Mouse (Mus musculus) liver, embryonic 14.5 days (tissue): ENCODE results near the gene Nedd9. TPM values are rescaled to one million over a fixed set of nuclear protein-coding genes. Genes with fewer than 3 reads are reported as not detected.

Source experiments
- ATAC-seq: fragments of 200-750 bp; cut with Nextera tagmentation; 2 replicates; pipeline ENCODE4 v1.8.0; 2017; ENCODE audit warnings: moderate number of reproducible peaks, mild to moderate bottlenecking, moderate library complexity; ENCODE audit not compliant: insufficient read depth
- DNase-seq, 3 experiments: peaks; one replicate each; pipeline ENCODE4 v3.0.0-alpha.2; 2012 to 2013; ENCODE audit warnings: low read depth in 3 of 3, low spot score in 3 of 3
- H3K27ac ChIP-seq: fragments of 300-500 bp; sonication (generic); 2 replicates; pipeline ENCODE4 v1.5.1; 2014; ENCODE audit warnings: moderate library complexity, mild to moderate bottlenecking, control low read depth, inconsistent platforms
- H3K27me3 ChIP-seq: fragments of 300-500 bp; sonication (generic); 2 replicates; pipeline ENCODE4 v1.6.1; 2014; ENCODE audit warnings: mild to moderate bottlenecking, low read length, moderate library complexity; ENCODE audit not compliant: control insufficient read depth, insufficient read depth
- H3K36me3 ChIP-seq: fragments of 300-500 bp; sonication (generic); replicated peaks from 2 replicates; pipeline ENCODE4 v1.6.1; 2014; ENCODE audit warnings: low read depth; ENCODE audit not compliant: control insufficient read depth, insufficient read depth
- H3K4me1 ChIP-seq, 2 experiments: fragments of 200-500 bp in 1 of 2; fragments of 300-500 bp in 1 of 2; sonication (generic) in 1 of 2; replicated peaks; 2 replicates each; pipeline ENCODE4 v1.6.1; 2012 to 2014; ENCODE audit warnings: antibody characterized with exemption in 1 of 2, inconsistent platforms in 1 of 2, low read length in 1 of 2; ENCODE audit not compliant: control insufficient read depth in 2 of 2, insufficient read depth in 2 of 2
- H3K4me2 ChIP-seq: fragments of 300-500 bp; sonication (generic); 2 replicates; pipeline ENCODE4 v1.6.1; 2014; ENCODE audit warnings: low read depth, mild to moderate bottlenecking, control low read depth, moderate library complexity
- H3K4me3 ChIP-seq, 2 experiments: fragments of 200-500 bp in 1 of 2; fragments of 300-500 bp in 1 of 2; sonication (generic) in 1 of 2; 2 replicates each; pipeline ENCODE4 v1.5.1; 2012 to 2014; ENCODE audit warnings: low read depth in 2 of 2, low read length in 2 of 2, mild to moderate bottlenecking in 2 of 2, control low read depth in 1 of 2, inconsistent platforms in 1 of 2, moderate library complexity in 1 of 2; ENCODE audit not compliant: insufficient read depth in 1 of 2
- H3K9ac ChIP-seq: fragments of 300-500 bp; sonication (generic); replicated peaks from 2 replicates; pipeline ENCODE4 v1.6.1; 2014; ENCODE audit warnings: mild to moderate bottlenecking, control low read depth, moderate library complexity
- H3K9me3 ChIP-seq: fragments of 300-500 bp; sonication (generic); 2 replicates; pipeline ENCODE4 v1.6.1; 2016; ENCODE audit warnings: low read length, mixed read lengths; ENCODE audit not compliant: control insufficient read depth
- CTCF ChIP-seq: IDR thresholded peaks from 2 replicates; pipeline ENCODE4 v1.5.1; 2016; ENCODE audit warnings: antibody characterized with exemption, low read depth, control low read depth
- EP300 ChIP-seq: IDR thresholded peaks from 2 replicates; pipeline ENCODE4 v1.6.1; 2016; ENCODE audit warnings: antibody characterized with exemption, low read depth
- WGBS: fragments of 180-500 bp; shearing (Covaris S2); extraction: QIAGEN DNeasy Blood & Tissue Kit; methylation state at CpG from one replicate; pipeline ENCODE4 v1.1.7; 2014; ENCODE audit not compliant: insufficient replicate concordance; 5-methylcytosine and 5-hydroxymethylcytosine counted together
- polyA plus RNA-seq, 2 experiments: library from polyadenylated mRNA; depleted of rRNA in 1 of 2; stranded (reverse) in 1 of 2; unstranded in 1 of 2; fragments of >200 nt; fragmentation: Nextera tagmentation in 1 of 2; extraction: Ambion mirVana in 1 of 2; gene quantifications; 2 replicates each; pipeline versions ENCODE4 v1.2.1 to v1.2.3; 2012 to 2014

Gene Nedd9
- polyA plus RNA-seq, 2 experiments, result 1.2 to 2.7 TPM

DNA sequence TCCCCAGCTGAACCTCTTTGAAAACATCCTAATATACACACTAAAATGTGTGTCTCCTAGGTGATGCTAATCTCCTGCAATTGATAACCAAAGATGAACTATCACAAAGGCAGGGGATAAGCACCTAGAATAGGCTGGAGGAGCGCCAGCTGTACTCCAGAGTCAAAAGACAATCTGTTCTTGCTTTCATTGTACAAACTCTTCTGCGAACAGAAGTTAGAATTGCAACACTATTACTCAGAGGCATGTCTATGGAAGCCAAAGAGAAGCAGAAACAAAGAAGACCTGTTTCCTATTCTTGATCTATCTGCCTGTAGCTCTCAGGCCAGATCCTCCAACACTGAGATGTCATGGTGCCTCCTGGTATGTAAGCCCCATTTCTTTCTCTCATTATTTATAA lies 38.0 kb downstream of the Nedd9 start:
- no peaks in the 10 kb centered on the region for H3K27me3 ChIP-seq
- no peak overlapping the region for H3K4me2 ChIP-seq
- DNase-seq, result no peak

DNA sequence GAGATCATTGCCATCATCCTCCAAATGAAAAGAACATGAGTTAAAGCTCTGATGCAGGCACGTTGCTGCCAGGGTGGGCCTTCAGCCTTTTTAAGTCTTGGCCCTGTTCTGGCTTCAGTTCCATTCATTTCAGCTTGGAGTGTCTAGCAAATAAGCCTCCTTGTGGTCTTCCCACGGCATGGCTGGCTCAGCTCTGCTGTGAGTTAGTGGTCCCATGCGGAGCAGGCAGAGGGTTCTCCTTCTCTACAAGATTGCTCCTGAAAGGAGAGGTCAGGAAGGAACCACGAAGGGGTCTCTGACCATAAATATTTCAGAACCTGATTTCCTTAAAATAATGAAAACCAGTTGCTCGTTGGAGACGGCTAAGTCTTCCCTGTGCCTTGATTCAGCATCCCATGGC lies 40.0 kb downstream of the Nedd9 start:
- Histone ChIP-seq H3K4me1 (no peaks in the 10 kb centered on the region), H3K9me3 (no peaks in the 10 kb centered on the region), H3K27me3 (no peaks in the 10 kb centered on the region), H3K9ac (no peak overlapping the region), H3K36me3 (no peaks in the 10 kb centered on the region), H3K4me3 (no peak overlapping the region), H3K27ac (no peak overlapping the region), H3K4me2 (no peak overlapping the region)
- no peak for TF ChIP-seq CTCF
- no peak for TF ChIP-seq EP300
- ATAC-seq (no peak), DNase-seq (no peak)
- WGBS, result 55% methylated on average over 6 of the region's 6 CpGs

More for the DNA sequence above, 38.0 kb downstream of the Nedd9 start:
- 55% methylated on average over 2 of the region's 2 CpGs for WGBS
- Histone ChIP-seq H3K27ac (no peak overlapping the region), H3K9me3 (no peaks in the 10 kb centered on the region), H3K4me1 (no peaks in the 10 kb centered on the region), H3K9ac (no peak overlapping the region), H3K4me3 (no peak overlapping the region), H3K36me3 (no peaks in the 10 kb centered on the region)
- TF ChIP-seq EP300, result no peak
- TF ChIP-seq CTCF, result no peak
- ATAC-seq, result no peak

DNA sequence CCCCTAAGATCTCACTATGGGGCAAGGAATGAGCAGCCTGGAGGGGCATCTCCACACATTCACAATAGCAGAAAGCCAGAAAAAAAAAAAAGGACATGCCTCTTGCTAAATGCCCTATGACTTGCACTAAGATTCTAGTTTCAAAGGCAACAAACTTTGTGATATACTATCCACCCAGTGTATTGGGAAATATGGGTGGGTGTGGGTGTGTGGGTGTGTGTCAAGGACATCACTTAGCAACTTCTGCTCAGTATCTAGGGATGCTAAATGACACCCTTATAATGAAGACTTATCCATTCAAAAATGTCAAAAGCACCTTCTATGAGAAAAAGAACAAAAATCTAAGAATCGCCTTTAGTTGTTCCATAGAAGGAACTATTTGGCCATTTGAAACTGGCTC lies 40.6 kb downstream of the Nedd9 start:
- no peak for DNase-seq
- Histone ChIP-seq H3K9me3 (no peaks in the 10 kb centered on the region), H3K4me2 (no peak overlapping the region), H3K27ac (no peak overlapping the region), H3K36me3 (no peaks in the 10 kb centered on the region), H3K4me3 (no peak overlapping the region), H3K4me1 (no peaks in the 10 kb centered on the region), H3K9ac (no peak overlapping the region), H3K27me3 (no peaks in the 10 kb centered on the region)
- ATAC-seq, result no peak
- WGBS, result 81% methylated on average over 1 of the region's 1 CpGs
- TF ChIP-seq EP300, result no peak
- no peak for TF ChIP-seq CTCF

DNA sequence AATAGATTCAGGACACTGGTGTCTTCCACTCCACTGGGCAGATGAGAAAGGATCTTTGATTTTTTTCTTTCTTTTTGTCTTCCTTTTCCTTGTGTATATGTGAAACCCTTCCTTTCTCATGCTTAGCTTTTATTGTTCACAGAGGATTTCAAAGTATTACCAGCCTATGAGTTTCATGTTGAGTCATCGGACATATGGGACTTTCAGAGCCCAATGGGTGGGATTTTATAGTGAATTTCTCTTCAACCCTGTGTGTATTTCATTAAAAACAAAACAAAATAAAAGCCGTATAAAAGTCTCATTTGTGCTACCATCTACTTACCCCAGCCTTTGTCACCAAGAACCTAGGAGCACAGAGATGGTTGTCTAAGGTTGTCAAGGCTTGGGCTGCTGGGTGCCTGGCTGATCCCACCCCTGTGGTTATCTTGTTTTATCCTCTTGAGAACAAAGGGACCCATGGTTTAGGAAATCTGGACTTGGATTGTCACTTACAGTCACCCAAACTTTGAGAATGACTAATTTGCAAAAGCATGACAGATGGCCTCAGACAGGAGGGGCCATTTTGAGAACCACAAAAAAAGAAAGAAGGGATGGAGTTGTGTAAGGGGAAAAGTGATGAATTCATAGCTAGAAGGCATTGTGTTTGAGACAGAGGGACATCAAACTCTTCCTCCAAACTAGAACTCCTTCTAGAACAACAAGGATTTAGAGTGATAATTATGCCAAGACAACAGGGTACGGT lies 41.9 kb downstream of the Nedd9 start:
- no peak overlapping the region for H3K9ac ChIP-seq

DNA sequence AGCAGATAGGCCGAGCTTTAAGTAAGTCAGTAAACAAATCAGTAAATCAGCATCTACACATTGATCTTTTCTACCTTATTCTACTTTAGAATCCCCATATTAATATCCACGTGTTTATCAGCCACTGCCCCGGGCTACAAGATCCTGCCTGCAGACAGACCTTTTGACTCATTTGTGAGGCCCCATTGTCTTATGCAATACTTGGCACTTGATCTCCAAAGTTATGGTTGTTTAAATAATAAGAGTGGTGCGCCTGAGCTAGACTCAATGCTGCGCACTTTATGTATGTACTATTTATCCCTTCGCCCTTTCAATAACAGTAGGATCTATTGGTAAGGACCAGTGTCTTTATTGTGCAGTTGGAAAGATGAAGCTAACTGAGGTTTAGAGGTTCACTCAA lies 42.9 kb downstream of the Nedd9 start:
- no peak for DNase-seq
- 65% methylated on average over 6 of the region's 6 CpGs for WGBS
- Histone ChIP-seq H3K27ac (no peak overlapping the region), H3K27me3 (no peaks in the 10 kb centered on the region), H3K36me3 (no peaks in the 10 kb centered on the region), H3K9me3 (no peaks in the 10 kb centered on the region), H3K4me1 (no peaks in the 10 kb centered on the region), H3K4me3 (no peak overlapping the region), H3K9ac (no peak overlapping the region), H3K4me2 (no peak overlapping the region)
- ATAC-seq, result no peak
- TF ChIP-seq CTCF, result no peak
- TF ChIP-seq EP300, result no peak

More for the DNA sequence above, 41.9 kb downstream of the Nedd9 start:
- no peak overlapping the region for H3K4me2 ChIP-seq
- no peaks in the 10 kb centered on the region for H3K9me3 ChIP-seq
- 71% methylated on average over 3 of the region's 3 CpGs for WGBS
- H3K4me1 ChIP-seq, result no peaks in the 10 kb centered on the region
- H3K4me3 ChIP-seq, result no peak overlapping the region
- TF ChIP-seq EP300 (no peak), CTCF (no peak)
- H3K27ac ChIP-seq, result no peak overlapping the region
- ATAC-seq (no peak), DNase-seq (no peak)
- no peaks in the 10 kb centered on the region for H3K27me3 ChIP-seq
- no peaks in the 10 kb centered on the region for H3K36me3 ChIP-seq
